Mouse (Mus musculus) C2C12 (cell line): Measurements from ENCODE around the gene Tacc3.

Experiments used
- CTCF ChIP-seq: IDR thresholded peaks from one replicate; pipeline ENCODE4 v1.5.1; 2011; ENCODE audit not compliant: control insufficient read depth, insufficient read depth, insufficient read length
- FOSL1 ChIP-seq: IDR thresholded peaks from one replicate; pipeline ENCODE4 v1.8.0; 2011; ENCODE audit warnings: mild to moderate bottlenecking, low read length; ENCODE audit not compliant: poor library complexity, insufficient read depth, severe bottlenecking

DNA sequence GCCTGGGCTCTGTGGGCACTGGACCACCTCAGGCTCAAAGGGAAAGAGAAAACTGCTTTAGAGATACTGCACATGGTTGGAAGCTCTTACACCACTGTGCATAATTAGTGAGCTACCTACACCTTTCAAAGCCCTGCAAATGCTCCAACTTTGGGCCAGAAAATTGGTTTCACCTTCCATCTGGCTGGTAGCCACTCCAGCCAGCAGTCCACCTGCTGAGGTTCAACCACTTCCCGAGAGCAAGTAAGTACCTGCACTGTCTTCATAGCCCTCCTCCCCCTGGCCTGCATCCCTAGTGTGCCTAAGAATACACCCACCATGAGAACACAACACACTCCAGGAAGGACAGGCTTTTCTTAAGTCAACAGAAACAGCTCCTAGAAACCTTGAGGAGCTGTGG lies 46.1 kb upstream of the Tacc3 start:
- TF ChIP-seq CTCF (no peak), FOSL1 (no peak)
